Mouse (Mus musculus): ENCODE data around the gene Map1lc3a. TPM values are rescaled to one million over a fixed set of nuclear protein-coding genes. Genes with fewer than 3 reads are reported as not detected.

The Map1lc3a gene
- polyA plus RNA-seq, 1 experiment from 2014 or later, result 163 TPM

GRCm38 (mm10) chr2:155326001-155326400, 49.9 kb downstream of the Map1lc3a start:
- H3K9me3 ChIP-seq, result no peaks in the 10 kb centered on the region
- H3K4me2 ChIP-seq, result no peak overlapping the region
- no peak overlapping the region for H3K9ac ChIP-seq (replicated peaks)
- no peaks in the 10 kb centered on the region for H3K4me1 ChIP-seq (replicated peaks)
- ATAC-seq (ENCODE audit: insufficient number of reproducible peaks, insufficient read depth, low FRiP score, low TSS enrichment, low read depth), result no peak
- 91% methylated on average over 4 of the region's 4 CpGs for WGBS
- H3K27me3 ChIP-seq, result no peaks in the 10 kb centered on the region
- H3K36me3 ChIP-seq, result peaks cover 60% of the 10 kb centered on the region
- H3K4me3 ChIP-seq (replicated peaks), result no peak overlapping the region
- H3K27ac ChIP-seq, result no peak overlapping the region

Other genes starting within 250 kb of the Map1lc3a start
- gene Ahcy, start 201.8 kb upstream of the Map1lc3a start, polyA plus RNA-seq (2016; fragmentation: Nextera tagmentation; extraction: Ambion mirVana), result 86.0 and 87.8 TPM in 2 replicates
- 70.4 and 73.9 TPM in 2 replicates for gene Itch, start 142.8 kb upstream of the Map1lc3a start, polyA plus RNA-seq (2016; fragmentation: Nextera tagmentation; extraction: Ambion mirVana)
- 414 and 459 TPM in 2 replicates for gene Dynlrb1, start 39.8 kb upstream of the Map1lc3a start, polyA plus RNA-seq (2016; fragmentation: Nextera tagmentation; extraction: Ambion mirVana)
- 41.0 and 47.0 TPM in 2 replicates for gene Pigu, start 81.1 kb downstream of the Map1lc3a start, polyA plus RNA-seq (2016; fragmentation: Nextera tagmentation; extraction: Ambion mirVana)
- gene Trp53inp2, start 104.8 kb downstream of the Map1lc3a start, polyA plus RNA-seq (2016; fragmentation: Nextera tagmentation; extraction: Ambion mirVana), result 16.2 and 21.2 TPM in 2 replicates
- 24.0 and 29.1 TPM in 2 replicates for gene Ncoa6, start 197.6 kb downstream of the Map1lc3a start, polyA plus RNA-seq (2016; fragmentation: Nextera tagmentation; extraction: Ambion mirVana)
- 12.1 and 14.8 TPM in 2 replicates for gene Acss2, start 241.7 kb downstream of the Map1lc3a start, polyA plus RNA-seq (2016; fragmentation: Nextera tagmentation; extraction: Ambion mirVana)
- 5.5 and 7.8 TPM in 2 replicates for gene Ggt7, start 241.9 kb downstream of the Map1lc3a start, polyA plus RNA-seq (2016; fragmentation: Nextera tagmentation; extraction: Ambion mirVana)

Measured in limb, embryonic 12.5 days (tissue).